Mouse (Mus musculus): ENCODE results near the gene Ppard.
A peak's percentile ranks its signal among the peaks of the same experiment; 100 is the strongest.
"Not testable (repeated sequence)": the region's sequence is repeated elsewhere in the genome, so short reads cannot be mapped to it uniquely, and the experiment has no call there.

Ppard gene

GRCm38 (mm10) chr17:28317725-28318124, 85.2 kb downstream of the Ppard start:
- DNase-seq, result no peak

DNA sequence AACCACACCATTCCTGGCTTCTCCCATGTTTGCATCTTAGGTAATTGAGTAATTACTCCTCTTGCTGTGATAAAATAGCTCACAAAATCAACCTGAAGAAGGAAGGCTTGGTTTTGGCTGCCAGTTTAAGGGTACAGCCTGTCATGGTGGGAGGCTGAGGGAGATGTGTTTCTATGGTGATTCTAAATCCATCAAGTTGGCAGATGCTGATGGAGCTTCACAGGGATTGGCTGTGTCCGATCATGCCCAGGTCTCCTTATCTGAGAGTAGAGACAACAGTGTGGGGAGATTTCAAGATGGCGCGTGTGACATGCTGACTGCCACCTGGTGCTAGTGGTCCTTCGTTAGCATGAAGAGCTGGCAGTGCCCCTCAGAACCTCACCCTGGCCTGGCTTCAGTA, 89.2 kb downstream of the Ppard start:
- no peak for DNase-seq

GRCm38 (mm10) chr17:28323786-28324185, 91.3 kb downstream of the Ppard start:
- DNase-seq, result no peak

DNA sequence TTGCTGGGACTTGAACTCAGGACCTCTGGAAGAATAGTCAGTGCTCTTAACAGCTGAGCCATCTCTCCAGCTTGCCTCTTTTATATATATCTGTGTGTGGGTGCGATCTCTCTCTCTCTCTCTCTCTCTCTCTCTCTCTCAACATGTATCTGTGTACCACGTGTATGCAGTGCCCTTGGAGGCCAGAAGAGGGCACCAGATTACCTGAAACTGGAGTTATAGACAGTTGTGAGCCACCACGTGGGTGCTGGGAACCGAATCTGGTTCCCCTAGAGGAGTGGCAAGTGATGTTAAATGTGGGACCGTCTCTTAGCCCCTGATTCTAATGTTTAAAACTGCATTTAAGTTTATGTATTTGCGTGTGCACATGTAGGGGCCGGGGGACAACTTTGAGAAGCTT, 91.9 kb downstream of the Ppard start:
- DNase-seq, result not testable (repeated sequence)

DNA sequence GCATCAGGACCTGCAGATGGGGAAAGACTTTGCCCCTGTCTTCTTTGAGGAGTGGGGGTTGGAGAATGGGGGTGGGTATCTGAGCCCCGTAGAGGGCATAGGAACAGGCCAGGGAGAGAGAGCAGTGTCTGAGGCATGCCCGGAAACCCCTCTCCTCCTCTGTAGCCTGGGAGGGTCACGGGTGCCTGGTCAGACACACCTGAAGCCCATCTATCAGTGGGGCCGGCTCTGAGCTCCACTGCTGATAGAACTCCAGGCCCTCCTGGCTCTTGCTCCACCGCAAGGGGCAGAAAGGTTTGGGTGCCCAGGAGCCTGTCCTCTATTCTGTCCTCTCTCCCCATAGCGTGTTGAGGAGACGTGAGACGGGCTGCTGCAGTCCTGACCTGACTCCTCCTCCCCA, 93.3 kb downstream of the Ppard start:
- DNase-seq, result no peak

DNA sequence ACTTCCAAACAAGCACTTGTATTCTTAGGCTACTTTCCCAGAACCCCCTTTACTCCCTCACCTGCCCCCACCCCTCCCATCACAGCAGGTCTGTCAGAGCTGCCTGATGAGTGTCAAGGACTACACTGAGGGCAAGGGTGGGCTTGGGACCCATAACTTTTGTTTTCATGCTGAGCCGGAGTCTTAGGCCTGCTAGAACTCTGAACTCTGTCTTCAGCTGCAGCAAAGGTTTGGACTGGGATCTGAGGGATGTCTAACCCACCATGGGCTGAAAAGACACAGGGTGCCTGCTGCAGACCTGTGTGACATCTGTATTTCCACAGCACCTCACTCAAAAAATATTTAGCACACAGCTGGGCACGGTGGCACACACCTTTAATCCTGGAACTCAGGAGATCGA, 94.5 kb downstream of the Ppard start:
- DNase-seq, result peak; percentile 36

DNA sequence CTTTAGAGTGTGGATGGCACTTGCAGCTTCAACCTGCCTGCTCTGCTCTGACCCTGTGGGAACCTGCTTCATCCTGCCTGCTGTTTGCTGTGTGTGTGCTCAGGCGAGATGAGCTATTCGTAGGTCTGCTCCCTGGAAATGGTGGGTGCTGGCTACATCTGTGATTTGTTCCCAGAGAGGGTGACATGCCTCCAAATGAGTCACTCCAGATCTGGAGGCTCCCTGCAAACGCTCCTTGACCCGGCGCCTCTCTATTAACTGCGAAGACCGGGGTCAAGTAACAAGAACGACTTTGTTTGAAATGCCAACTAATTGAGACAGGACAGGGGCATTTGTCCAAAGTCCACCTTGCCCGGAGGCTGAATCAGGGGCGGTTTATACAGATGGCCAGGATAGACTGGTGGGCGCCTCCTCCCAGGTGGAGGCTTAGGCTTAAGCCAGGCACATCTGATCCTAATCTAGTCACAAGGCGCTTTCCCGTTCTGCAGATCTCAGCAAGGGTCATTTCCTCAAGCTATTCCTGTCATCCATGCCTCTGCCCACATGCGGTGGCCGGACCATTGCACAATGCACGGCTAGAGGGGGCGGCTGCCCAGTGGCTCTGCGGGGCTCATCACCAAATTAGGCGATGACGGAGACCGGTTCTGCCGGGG, 95.3 kb downstream of the Ppard start:
- no peak for DNase-seq

- DNase-seq, result peak; percentile 95
Measured at GRCm38 (mm10) chr17:28328366-28328928, 95.9 kb downstream of the Ppard start, which contains the start of gene Rpl10a. Gene Rpl10a, plus strand, starts transcription at chr17:28328471.

DNA sequence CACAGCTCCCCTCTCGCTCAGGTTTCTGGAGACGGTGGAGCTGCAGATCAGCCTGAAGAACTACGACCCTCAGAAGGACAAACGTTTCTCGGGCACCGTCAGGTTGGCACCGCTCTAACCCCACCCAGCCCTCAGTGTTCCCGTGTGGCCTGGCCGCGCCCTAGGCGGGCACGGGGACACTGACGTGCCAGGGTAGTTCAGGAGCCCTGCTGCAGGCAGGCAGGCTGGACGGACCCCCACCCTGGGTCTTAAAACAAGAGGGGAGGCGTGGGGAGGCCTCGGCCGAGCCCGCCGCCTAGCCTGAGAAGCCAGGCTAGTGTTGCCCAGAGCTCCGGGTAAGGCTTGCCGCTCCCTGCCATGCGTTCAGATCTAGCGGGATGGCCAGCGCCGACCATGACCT, 96.4 kb downstream of the Ppard start:
- no peak for DNase-seq

- DNase-seq, result peak; percentile 24
Measured at GRCm38 (mm10) chr17:28329503-28330231, 97.2 kb downstream of the Ppard start.

DNA sequence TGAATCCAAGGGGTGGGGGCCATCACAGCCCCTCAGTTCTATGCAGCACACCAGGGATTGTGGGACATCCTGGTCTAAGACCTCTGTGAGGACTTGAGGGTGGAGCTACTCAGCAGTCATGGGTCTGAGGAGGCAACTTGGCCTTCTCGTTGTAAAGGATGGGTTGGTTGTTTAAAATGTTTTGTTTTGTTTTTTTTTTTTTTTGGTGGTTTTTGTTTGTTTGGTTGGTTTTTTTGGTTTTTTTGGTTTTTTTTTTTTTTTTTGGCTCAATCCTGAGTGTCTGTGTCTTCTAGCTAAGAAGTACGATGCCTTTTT, 97.7 kb downstream of the Ppard start:
- DNase-seq, result no peak

GRCm38 (mm10) chr17:28330590-28330989, 98.1 kb downstream of the Ppard start:
- not testable (repeated sequence) for DNase-seq

GRCm38 (mm10) chr17:28331241-28332112, 99.0 kb downstream of the Ppard start:
- DNase-seq, result no peak

- DNase-seq, result peak; percentile 27
Measured at GRCm38 (mm10) chr17:28332113-28332914, 99.8 kb downstream of the Ppard start.

GRCm38 (mm10) chr17:28332915-28333546, 100.5 kb downstream of the Ppard start:
- DNase-seq, result peak; percentile 24

DNA sequence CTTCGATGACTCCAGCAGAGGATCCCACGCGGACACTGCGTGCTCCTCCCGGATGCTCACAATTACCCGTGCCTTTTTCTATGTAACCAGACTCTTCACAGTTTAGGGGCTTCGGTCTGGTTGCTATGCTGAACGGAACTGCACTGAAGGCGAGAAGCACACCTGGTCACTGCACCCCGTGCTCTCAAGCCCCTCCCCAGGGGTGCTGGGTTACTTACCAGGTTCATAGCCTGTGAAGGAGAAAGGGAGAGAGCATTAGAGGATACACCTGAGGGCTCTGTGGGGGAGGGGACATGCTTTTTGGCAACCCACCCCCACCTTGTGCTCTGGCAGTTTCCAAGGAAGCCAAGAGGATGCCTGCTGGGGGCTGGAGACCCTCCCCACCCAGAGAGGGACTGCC, 102.8 kb downstream of the Ppard start:
- no peak for DNase-seq

DNA sequence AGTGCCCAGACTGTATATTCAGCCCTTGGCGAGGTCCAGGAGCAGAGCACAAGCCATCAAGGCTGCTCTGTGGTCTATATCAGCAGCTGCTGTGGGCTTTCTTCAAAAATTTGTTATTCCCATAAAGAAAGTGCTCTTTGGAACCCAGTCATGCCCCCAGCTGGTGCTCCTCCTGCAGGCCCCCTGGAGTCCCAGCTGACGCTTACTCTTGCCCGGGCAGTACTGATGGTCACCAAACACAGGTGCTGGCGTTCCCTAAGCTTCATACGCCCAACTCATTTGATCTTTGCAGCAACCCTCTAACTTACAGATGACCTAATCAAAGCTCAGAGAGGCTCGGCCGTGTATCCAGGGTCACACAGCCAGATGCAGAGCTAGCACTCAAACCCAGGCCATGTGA, 105.0 kb downstream of the Ppard start:
- DNase-seq, result no peak

DNA sequence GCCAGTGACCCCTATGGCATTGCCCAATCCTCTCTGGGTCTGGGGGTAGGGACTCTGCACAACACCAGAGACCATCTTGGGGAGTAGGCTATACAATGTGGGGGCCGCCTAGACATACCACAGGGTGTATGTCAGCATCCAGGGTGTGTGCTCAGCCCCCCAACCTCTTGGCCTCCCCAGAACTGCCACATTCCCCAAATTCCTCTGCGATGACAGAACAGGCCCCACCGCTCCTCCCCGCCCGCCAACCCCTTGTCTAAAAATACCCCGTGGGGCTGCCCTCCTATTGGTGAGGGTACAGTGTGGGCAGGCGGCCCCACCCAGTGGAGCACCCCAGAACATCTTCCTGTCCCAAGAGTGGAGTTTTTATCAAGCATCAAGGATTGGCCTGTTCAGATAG, 108.1 kb downstream of the Ppard start:
- DNase-seq, result no peak

DNA sequence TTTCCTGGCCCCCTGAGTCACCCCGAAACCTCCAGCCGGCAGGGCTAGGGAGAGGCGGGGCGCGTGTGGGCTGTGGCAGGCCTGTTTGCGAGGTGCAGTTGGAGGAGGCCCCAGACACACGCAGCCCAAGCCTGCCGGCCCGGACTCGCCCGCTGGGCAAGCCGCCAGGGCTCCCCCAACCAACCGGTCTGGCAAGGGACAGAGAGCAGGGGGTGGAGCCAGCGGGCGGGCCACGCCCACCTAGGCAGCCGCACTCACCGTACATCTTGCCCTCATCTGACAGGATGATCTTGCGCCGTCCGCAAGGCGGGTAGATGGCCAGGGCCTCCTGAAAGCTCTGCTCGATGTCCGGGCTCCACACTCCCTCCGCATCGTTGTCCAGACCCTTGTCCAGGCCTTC, 108.6 kb downstream of the Ppard start:
- peak; percentile 46 for DNase-seq

DNA sequence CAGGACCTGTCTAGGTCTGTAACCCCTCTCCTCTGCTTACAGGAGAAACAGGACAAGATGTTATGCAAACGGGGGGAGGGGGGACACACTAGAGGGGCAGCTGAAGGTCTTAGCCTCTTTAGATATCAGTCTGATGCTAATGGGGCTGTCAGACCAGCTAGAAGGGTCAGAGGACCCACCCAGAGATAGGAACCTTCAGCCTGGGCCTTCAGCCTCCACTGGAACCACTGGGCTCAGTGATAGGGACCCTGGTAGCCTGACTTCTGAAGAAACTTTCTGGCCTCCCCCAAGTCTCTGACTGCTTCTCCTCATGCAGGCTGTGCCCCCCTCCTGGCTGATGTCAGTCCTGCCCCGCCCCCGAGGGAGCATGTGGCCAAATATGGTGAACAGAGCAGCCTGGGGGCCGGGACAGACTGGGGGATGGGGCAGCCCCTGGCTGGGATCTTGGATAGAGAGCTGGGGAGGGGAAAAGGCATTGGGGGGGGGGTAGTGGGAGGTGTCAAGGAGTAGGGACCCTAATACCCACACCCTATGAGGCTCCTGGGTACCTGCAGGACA, 111.6 kb downstream of the Ppard start:
- DNase-seq, result no peak

DNA sequence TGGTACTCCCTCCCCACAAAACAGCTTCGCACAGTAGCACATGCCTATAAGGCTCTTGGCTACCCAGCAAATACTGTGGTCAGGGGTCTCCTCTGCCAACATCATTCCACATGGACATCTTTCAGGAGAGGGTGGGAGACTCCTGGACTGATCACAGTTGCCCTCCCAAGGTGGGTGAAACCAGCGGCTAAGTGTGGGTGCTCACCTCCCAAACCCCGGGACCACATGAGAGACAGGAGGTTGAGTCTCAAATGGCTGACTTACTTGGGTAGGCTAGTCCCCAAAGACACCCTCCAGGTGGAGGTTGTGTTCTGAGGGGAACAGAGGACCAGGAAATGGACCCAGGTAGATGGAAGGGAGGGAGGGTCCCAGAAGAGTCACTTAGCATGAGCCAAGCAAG, 112.2 kb downstream of the Ppard start:
- no peak for DNase-seq

- no peak for DNase-seq
Measured at GRCm38 (mm10) chr17:28345271-28345721, 112.8 kb downstream of the Ppard start.
